Mouse (Mus musculus) CH12.LX (cell line): ENCODE data around the gene Tas2r135. TPM values are rescaled to one million over a fixed set of nuclear protein-coding genes. Genes with fewer than 3 reads are reported as not detected.

ENCODE experiments used
- DNase-seq: peaks from one replicate; pipeline ENCODE4 v3.0.0-alpha.2; 2013; ENCODE audit errors: extremely low read depth
- H3K27ac ChIP-seq: 2 replicates; pipeline ENCODE4 v1.5.1; 2012; ENCODE audit warnings: low read depth, mild to moderate bottlenecking, control low read depth, moderate library complexity; ENCODE audit not compliant: insufficient read depth
- H3K27me3 ChIP-seq: replicated peaks from 2 replicates; pipeline ENCODE3; 2012; ENCODE audit warnings: inconsistent platforms
- H3K36me3 ChIP-seq, 2 experiments: replicated peaks in 1 of 2; 2 replicates each; pipeline versions ENCODE3 to v1.6.1; 2012; ENCODE audit warnings: inconsistent platforms in 1 of 2, low read length in 1 of 2, mild to moderate bottlenecking in 1 of 2, mixed read lengths in 1 of 2, moderate library complexity in 1 of 2; ENCODE audit not compliant: control insufficient read depth in 1 of 2, insufficient read depth in 1 of 2
- H3K4me1 ChIP-seq, 2 experiments: 2 replicates each; pipeline ENCODE4 v1.6.1; 2012; ENCODE audit warnings: inconsistent platforms in 1 of 2, moderate library complexity in 1 of 2; ENCODE audit not compliant: insufficient read depth in 2 of 2, control insufficient read depth in 1 of 2
- H3K4me2 ChIP-seq: 2 replicates; pipeline ENCODE4 v1.6.1; 2012; ENCODE audit warnings: low read depth, mild to moderate bottlenecking, control low read depth; ENCODE audit not compliant: poor library complexity, insufficient read depth, severe bottlenecking
- H3K4me3 ChIP-seq, 3 experiments: fragments of 150-350 bp in 1 of 3; sonication (generic) in 1 of 3; replicated peaks in 1 of 3; 2 replicates each; pipeline versions ENCODE3 to v1.5.1; 2011 to 2012; ENCODE audit warnings: low read depth in 2 of 3, low read length in 2 of 3, mild to moderate bottlenecking in 2 of 3, moderate library complexity in 2 of 3, control low read depth in 1 of 3, improper control_type of control experiment in 1 of 3, inconsistent platforms in 1 of 3, mixed read lengths in 1 of 3; ENCODE audit not compliant: poor library complexity in 1 of 3
- H3K79me2 ChIP-seq: replicated peaks from 2 replicates; pipeline ENCODE4 v1.6.1; 2012; ENCODE audit warnings: mild to moderate bottlenecking, moderate library complexity; ENCODE audit not compliant: control insufficient read depth, poor library complexity, insufficient read depth, severe bottlenecking; ENCODE audit errors: extremely low read depth
- H3K9ac ChIP-seq: 2 replicates; pipeline ENCODE4 v1.6.1; 2012; ENCODE audit warnings: low read depth, mild to moderate bottlenecking, control low read depth, moderate library complexity; ENCODE audit not compliant: insufficient read depth
- H3K9me3 ChIP-seq: replicated peaks from 2 replicates; pipeline ENCODE3; 2012; ENCODE audit warnings: low read length, inconsistent platforms, mixed read lengths
- CHD1 ChIP-seq: IDR thresholded peaks from 2 replicates; pipeline ENCODE4 v1.6.1; 2012; ENCODE audit warnings: low read depth, low read length, improper control_type of control experiment, inconsistent platforms
- CTCF ChIP-seq, 2 experiments: IDR thresholded peaks in 1 of 2; conservative IDR thresholded peaks in 1 of 2; 2 replicates each; pipeline ENCODE4 v1.5.1; 2011 to 2012; ENCODE audit warnings: low read depth in 2 of 2, low read length in 2 of 2, improper control_type of control experiment in 1 of 2, inconsistent platforms in 1 of 2, mild to moderate bottlenecking in 1 of 2, moderate library complexity in 1 of 2
- GABPA ChIP-seq: IDR thresholded peaks from 2 replicates; pipeline ENCODE4 v1.6.1; 2012; ENCODE audit warnings: low read depth, low read length, improper control_type of control experiment, inconsistent platforms; ENCODE audit not compliant: insufficient replicate concordance
- HCFC1 ChIP-seq: IDR thresholded peaks from 2 replicates; pipeline ENCODE4 v1.6.1; 2012; ENCODE audit warnings: low read depth, mild to moderate bottlenecking, inconsistent platforms, low read length, improper control_type of control experiment
- IRF4 ChIP-seq: IDR thresholded peaks from 2 replicates; pipeline ENCODE4 v1.6.1; 2014; ENCODE audit warnings: low read depth, mild to moderate bottlenecking, inconsistent platforms, low read length, improper control_type of control experiment
- JUN ChIP-seq: IDR thresholded peaks from 2 replicates; pipeline ENCODE4 v1.6.1; 2011; ENCODE audit warnings: low read depth, mild to moderate bottlenecking, low read length, improper control_type of control experiment, moderate library complexity; ENCODE audit not compliant: insufficient read depth
- KAT2A ChIP-seq: IDR thresholded peaks from 2 replicates; pipeline ENCODE4 v1.6.1; 2012; ENCODE audit warnings: low read length, improper control_type of control experiment, inconsistent platforms; ENCODE audit not compliant: insufficient replicate concordance
- MEF2A ChIP-seq: IDR thresholded peaks from 2 replicates; pipeline ENCODE4 v1.6.1; 2014; ENCODE audit warnings: low read depth, mild to moderate bottlenecking, inconsistent platforms, low read length, improper control_type of control experiment, borderline replicate concordance
- MXI1 ChIP-seq: IDR thresholded peaks from 2 replicates; pipeline ENCODE4 v1.6.1; 2011; ENCODE audit warnings: mild to moderate bottlenecking, low read depth, low read length, improper control_type of control experiment
- MYC ChIP-seq: IDR thresholded peaks from 2 replicates; pipeline ENCODE4 v1.6.1; 2011; ENCODE audit warnings: low read depth, mild to moderate bottlenecking, improper control_type of control experiment, low read length
- NELFE ChIP-seq: IDR thresholded peaks from 2 replicates; pipeline ENCODE4 v1.6.1; 2011; ENCODE audit warnings: low read depth, low read length, improper control_type of control experiment
- RAD21 ChIP-seq: IDR thresholded peaks from 2 replicates; pipeline ENCODE4 v1.6.1; 2011; ENCODE audit warnings: low read depth, mild to moderate bottlenecking, low read length, improper control_type of control experiment, moderate library complexity
- SMC3 ChIP-seq: IDR thresholded peaks from 2 replicates; pipeline ENCODE4 v1.6.1; 2011; ENCODE audit warnings: low read depth, low read length, improper control_type of control experiment
- TBP ChIP-seq: conservative IDR thresholded peaks from 2 replicates; pipeline ENCODE4 v1.6.1; 2011; ENCODE audit warnings: low read depth, low read length, improper control_type of control experiment
- USF2 ChIP-seq: conservative IDR thresholded peaks from 2 replicates; pipeline ENCODE4 v1.6.1; 2011; ENCODE audit warnings: low read depth, low read length, improper control_type of control experiment
- ZKSCAN1 ChIP-seq: IDR thresholded peaks from 2 replicates; pipeline ENCODE4 v1.6.1; 2012; ENCODE audit warnings: low read depth, inconsistent platforms, low read length, improper control_type of control experiment, borderline replicate concordance
- ZNF384 ChIP-seq: IDR thresholded peaks from 2 replicates; pipeline ENCODE4 v1.6.1; 2012; ENCODE audit warnings: low read depth, low read length, improper control_type of control experiment, inconsistent platforms
- dilution Hi-C: fragments of 300-500 bp; cut with MboI; formaldehyde crosslinking; loops from 2 replicates; pipeline ENCODE4 v1.14.3; 2020; ENCODE audit warnings: low sequenced_read_pairs; ENCODE audit not compliant: extremely low pct_unique_long_range_greater_than_20kb, extremely low pct_ligation_motif_present
- in situ Hi-C: fragments of 300-500 bp; cut with MboI; formaldehyde crosslinking; loops from 3 replicates; pipeline ENCODE4 v1.14.3; 2019; ENCODE audit warnings: low sequenced_read_pairs, low pct_ligation_motif_present, low pct_unique_long_range_greater_than_20kb, mixed read lengths
- polyA plus RNA-seq: library from polyadenylated mRNA; unstranded; fragments of >175 nt; gene quantifications from 2 replicates; pipeline ENCODE4 v1.2.1, GENCODE M21; 2012; ENCODE audit warnings: low read depth; ENCODE audit not compliant: insufficient read length
- total RNA-seq, 2 experiments: library from RNA; depleted of rRNA; stranded (reverse); fragments of 300-350 nt in 1 of 2; fragments of >200 nt in 1 of 2; gene quantifications; 2 replicates each; pipeline ENCODE4 v1.2.3; 2012 to 2014

The Tas2r135 gene
- total and polyA plus RNA-seq, 3 experiments = not detected

GRCm38 (mm10) chr6:42372421-42372815 lies 32.8 kb upstream of the Tas2r135 start:
- Histone ChIP-seq H3K9me3 (no peaks in the 10 kb centered on the region), H3K9ac (no peak overlapping the region), H3K27ac (no peak overlapping the region), H3K27me3 (no peaks in the 10 kb centered on the region), H3K4me3 (no peak overlapping the region), H3K4me1 (peaks cover 0 to 17% of the 10 kb centered on the region in 2 experiments; a peak in 2 of 4 replicates), H3K36me3 (no peaks in the 10 kb centered on the region), H3K4me2 (no peak overlapping the region), H3K79me2 (no peaks in the 10 kb centered on the region)
- DNase-seq = no peak
- dilution Hi-C loops (no loop called here), in situ Hi-C loops (no loop called here)
- TF ChIP-seq MXI1 (no peak), GABPA (no peak), MEF2A (no peak), MYC (no peak), CHD1 (no peak), ZNF384 (no peak), HCFC1 (no peak), KAT2A (no peak), ZKSCAN1 (no peak), USF2 (no peak), IRF4 (no peak), NELFE (no peak), TBP (no peak), JUN (no peak), RAD21 (no peak)

DNA sequence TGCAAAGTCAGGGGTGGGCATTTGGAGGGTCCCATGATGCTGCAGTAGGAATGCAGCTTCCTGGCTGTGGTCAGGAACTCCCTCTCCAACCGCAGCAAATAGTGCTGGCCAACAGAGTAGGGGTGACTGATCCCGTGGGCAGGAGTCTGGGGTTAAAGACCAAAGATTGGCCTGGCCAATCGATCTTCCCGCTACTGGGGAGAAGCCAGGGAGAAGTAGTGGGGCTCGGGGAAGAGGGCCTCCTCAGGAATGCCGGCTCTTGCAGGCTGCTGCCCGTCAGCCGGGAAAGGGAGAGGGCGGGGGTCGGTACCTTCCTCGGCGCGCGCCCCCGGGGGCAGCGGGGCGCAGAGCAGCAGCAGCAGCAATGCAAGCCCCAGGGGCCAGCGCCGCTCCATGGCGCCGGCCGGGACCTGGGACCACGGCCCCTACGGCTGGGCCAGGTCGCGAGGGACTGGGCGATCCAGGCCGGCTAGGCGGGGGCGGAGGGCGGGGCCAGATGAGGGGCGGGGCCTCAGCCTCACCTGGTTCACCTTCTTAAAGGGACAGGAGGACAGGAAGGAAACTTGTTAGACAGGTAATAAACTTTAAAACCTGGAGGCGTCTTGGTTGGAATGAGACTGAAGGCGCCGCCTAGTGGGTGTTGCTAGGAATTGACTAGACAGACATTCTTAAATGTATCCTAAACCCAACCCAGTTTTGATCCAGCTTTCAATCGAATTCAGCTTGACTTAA lies 32.3 kb upstream of the Tas2r135 start, which contains the start of gene Epha1:
TSS of gene Epha1 (minus strand) at position 453 of the 732 bp plus-strand sequence.
- H3K4me3 ChIP-seq = no peak within 1 kb of the TSS
- dilution Hi-C loops (no loop called here), in situ Hi-C loops (no loop called here)
- no peaks in the 10 kb centered on the region for H3K27me3 ChIP-seq
- H3K4me1 ChIP-seq = peaks cover 0 to 17% of the 10 kb centered on the region in 2 experiments; a peak in 2 of 4 replicates
- peak within 1 kb of the TSS; percentile 85 for H3K4me2 ChIP-seq
- H3K9ac ChIP-seq = no peak within 1 kb of the TSS
- no peaks in the 10 kb centered on the region for H3K79me2 ChIP-seq
- peak; percentile 31 for DNase-seq
- no peaks in the 10 kb centered on the region for H3K36me3 ChIP-seq
- no peaks in the 10 kb centered on the region for H3K9me3 ChIP-seq
- TF ChIP-seq SMC3 (peak; percentile 46), CTCF (conservative IDR thresholded peaks at IDR 0.05 in 1 of 2, IDR thresholded peaks at IDR 0.05 in 1 of 2; ENCODE audit: low read depth in 2 of 2, low read length in 2 of 2) (peak; percentile 57 to 63), TBP (no peak), RAD21 (peak; percentile 18)
- no peak within 1 kb of the TSS for H3K27ac ChIP-seq
